Mouse (Mus musculus) myocyte (in vitro differentiated cells): ENCODE results near the gene Siva1.

Experiments
- CEBPB ChIP-seq: IDR thresholded peaks from 2 replicates; pipeline ENCODE4 v1.6.1; 2011; ENCODE audit warnings: mild to moderate bottlenecking, moderate library complexity; ENCODE audit not compliant: poor library complexity, insufficient read depth, severe bottlenecking
- E2F4 ChIP-seq: IDR thresholded peaks from one replicate; pipeline ENCODE4 v1.6.1; 2011; ENCODE audit warnings: mild to moderate bottlenecking, control low read depth, moderate library complexity; ENCODE audit not compliant: insufficient read depth
- MAX ChIP-seq: IDR thresholded peaks from one replicate; pipeline ENCODE4 v1.6.1; 2011; ENCODE audit warnings: low read depth, mild to moderate bottlenecking, control low read depth
- MYOD1 ChIP-seq, 3 experiments: IDR thresholded peaks; one replicate each; pipeline ENCODE4 v1.6.1; 2011; ENCODE audit warnings: control low read depth in 2 of 3, low read depth in 2 of 3, mild to moderate bottlenecking in 2 of 3, moderate library complexity in 1 of 3; ENCODE audit not compliant: insufficient read length in 2 of 3, control insufficient read depth in 1 of 3
- MYOG ChIP-seq, 3 experiments: IDR thresholded peaks; one replicate each; pipeline ENCODE4 v1.6.1; 2011; ENCODE audit warnings: control low read depth in 2 of 3, low read depth in 2 of 3, mild to moderate bottlenecking in 2 of 3; ENCODE audit not compliant: insufficient read length in 2 of 3, control insufficient read depth in 1 of 3, insufficient read depth in 1 of 3
- POLR2A ChIP-seq: IDR thresholded peaks from one replicate; pipeline ENCODE4 v1.6.1; 2011; ENCODE audit warnings: low read depth, mild to moderate bottlenecking, control low read depth, moderate library complexity; ENCODE audit not compliant: insufficient read length
- POLR2AphosphoS2 ChIP-seq: IDR thresholded peaks from one replicate; pipeline ENCODE4 v1.6.1; 2011; ENCODE audit warnings: low read depth, control low read depth; ENCODE audit not compliant: insufficient read length
- REST ChIP-seq: IDR thresholded peaks from one replicate; pipeline ENCODE4 v1.6.1; 2011; ENCODE audit warnings: mild to moderate bottlenecking, control low read depth, moderate library complexity; ENCODE audit not compliant: insufficient read depth, insufficient read length
- TCF12 ChIP-seq: IDR thresholded peaks from one replicate; pipeline ENCODE4 v1.6.1; 2011; ENCODE audit warnings: mild to moderate bottlenecking, control low read depth; ENCODE audit not compliant: poor library complexity, insufficient read depth, severe bottlenecking
- TCF3 ChIP-seq: IDR thresholded peaks from one replicate; pipeline ENCODE4 v1.6.1; 2011; ENCODE audit warnings: low read depth, control low read depth; ENCODE audit not compliant: insufficient read length
- USF1 ChIP-seq: IDR thresholded peaks from one replicate; pipeline ENCODE4 v1.6.1; 2011; ENCODE audit warnings: low read depth, mild to moderate bottlenecking, control low read depth, moderate library complexity

DNA sequence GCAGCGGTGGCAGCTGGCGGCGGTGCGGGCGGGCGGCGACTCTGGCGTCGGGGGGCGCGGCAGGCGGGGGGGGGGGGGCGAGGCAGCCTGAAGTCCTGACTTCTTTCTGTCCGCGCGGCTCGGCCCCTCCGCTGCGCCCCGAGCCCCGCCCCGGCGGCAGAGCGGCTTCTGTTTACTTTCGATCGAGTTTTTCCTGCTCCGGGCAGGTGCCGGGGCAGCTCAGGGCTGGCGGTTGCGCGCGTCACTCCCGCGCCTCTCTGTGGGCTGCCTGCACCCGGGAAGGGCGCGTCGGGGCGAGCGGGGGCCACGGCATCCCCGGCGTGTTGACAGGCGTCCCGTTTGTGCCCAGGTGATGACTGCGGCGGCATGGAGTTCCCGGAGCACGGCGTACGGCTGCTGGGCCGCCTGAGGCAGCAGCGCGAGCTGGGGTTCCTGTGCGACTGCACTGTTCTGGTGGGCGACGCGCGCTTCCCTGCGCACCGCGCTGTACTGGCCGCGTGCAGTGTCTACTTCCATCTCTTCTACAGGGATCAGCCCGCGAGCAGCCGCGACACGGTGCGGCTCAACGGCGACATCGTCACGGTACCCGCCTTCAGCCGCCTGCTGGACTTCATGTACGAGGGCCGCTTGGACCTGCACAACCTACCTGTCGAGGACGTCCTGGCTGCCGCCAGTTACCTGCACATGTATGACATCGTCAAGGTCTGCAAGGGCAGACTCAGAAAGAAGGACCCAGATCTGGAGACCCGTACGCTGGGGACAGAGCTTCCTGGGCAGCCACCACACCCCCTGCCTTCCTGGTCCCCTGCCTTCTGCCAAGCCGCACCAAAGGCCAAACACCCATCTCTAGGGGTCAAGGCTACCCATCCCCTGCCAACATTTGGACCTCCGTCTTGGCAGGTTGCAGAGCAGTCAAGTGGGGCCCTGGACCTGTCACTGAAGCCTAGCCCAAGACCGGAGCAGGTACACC is 34.8 kb downstream of the Siva1 start:
- TF ChIP-seq POLR2A (peak; percentile 26), POLR2AphosphoS2 (no peak), MYOG (IDR thresholded peaks at IDR 0.05; ENCODE audit: control insufficient read depth in 1 of 3, insufficient read depth in 1 of 3, insufficient read length in 2 of 3, low read depth in 2 of 3) (peak in 1 of 3 experiments; percentile 36), USF1 (no peak), CEBPB (no peak), TCF3 (no peak), MAX (no peak), E2F4 (no peak), TCF12 (no peak), MYOD1 (IDR thresholded peaks at IDR 0.05; ENCODE audit: control insufficient read depth in 1 of 3, insufficient read length in 2 of 3, low read depth in 2 of 3) (peak in 1 of 3 experiments; percentile 33), REST (no peak)
